Mouse (Mus musculus): Measurements from ENCODE around the gene Depp1.
A peak's percentile ranks its signal among the peaks of the same experiment; 100 is the strongest.

The Depp1 gene

GRCm38 (mm10) chr6:116647763-116648162, 2.6 kb upstream of the Depp1 start:
- DNase-seq (ENCODE audit: low spot score in 2 of 2) = no peak

- no peak for DNase-seq (ENCODE audit: low spot score in 2 of 2)
These were observed 598 bp upstream of the Depp1 start for GRCm38 (mm10) chr6:116649811-116650210.

GRCm38 (mm10) chr6:116651437-116652118, 1.2 kb downstream of the Depp1 start:
- DNase-seq (ENCODE audit: low spot score in 2 of 2) = peak in 1 of 2 experiments; percentile 14

- DNase-seq (ENCODE audit: low spot score in 2 of 2) = no peak
These were observed 2.8 kb downstream of the Depp1 start for GRCm38 (mm10) chr6:116653191-116653590.

GRCm38 (mm10) chr6:116653684-116654454, 3.5 kb downstream of the Depp1 start:
- peak; percentile 35 to 53 for DNase-seq (ENCODE audit: low spot score in 2 of 2)

GRCm38 (mm10) chr6:116663364-116663763, 13.0 kb downstream of the Depp1 start:
- no peak for DNase-seq (ENCODE audit: low spot score in 2 of 2)

GRCm38 (mm10) chr6:116664031-116664430, 13.6 kb downstream of the Depp1 start:
- DNase-seq (ENCODE audit: low spot score in 2 of 2) = peak in 1 of 2 experiments; percentile 41

GRCm38 (mm10) chr6:116664830-116665229, 14.4 kb downstream of the Depp1 start:
- no peak for DNase-seq (ENCODE audit: low spot score in 2 of 2)

GRCm38 (mm10) chr6:116666085-116666750, 15.8 kb downstream of the Depp1 start:
- no peak for DNase-seq (ENCODE audit: low spot score in 2 of 2)

- DNase-seq (ENCODE audit: low spot score in 2 of 2) = no peak
These were observed 16.5 kb downstream of the Depp1 start for GRCm38 (mm10) chr6:116666892-116667291.

GRCm38 (mm10) chr6:116667382-116667781, 17.0 kb downstream of the Depp1 start:
- DNase-seq (ENCODE audit: low spot score in 2 of 2) = no peak

- DNase-seq (ENCODE audit: low spot score in 2 of 2) = no peak
These were observed 18.5 kb downstream of the Depp1 start for GRCm38 (mm10) chr6:116668682-116669470.

- DNase-seq (ENCODE audit: low spot score in 2 of 2) = no peak
These were observed 19.7 kb downstream of the Depp1 start for GRCm38 (mm10) chr6:116670144-116670543.

- DNase-seq (ENCODE audit: low spot score in 2 of 2) = no peak
These were observed 20.6 kb downstream of the Depp1 start for GRCm38 (mm10) chr6:116671031-116671430.

GRCm38 (mm10) chr6:116671768-116672167, 21.4 kb downstream of the Depp1 start:
- no peak for DNase-seq (ENCODE audit: low spot score in 2 of 2)

- DNase-seq (ENCODE audit: low spot score in 2 of 2) = no peak
These were observed 21.9 kb downstream of the Depp1 start for GRCm38 (mm10) chr6:116672349-116672748.

GRCm38 (mm10) chr6:116673471-116674282, 23.3 kb downstream of the Depp1 start, which contains the start of gene Rassf4:
Gene Rassf4, minus strand, starts transcription at chr6:116673952.
- peak; percentile 88 to 92 for DNase-seq (ENCODE audit: low spot score in 2 of 2)

GRCm38 (mm10) chr6:116674283-116674886, 24.0 kb downstream of the Depp1 start:
- DNase-seq (ENCODE audit: low spot score in 2 of 2) = peak; percentile 31 to 33

- DNase-seq (ENCODE audit: low spot score in 2 of 2) = no peak
These were observed 26.0 kb downstream of the Depp1 start for GRCm38 (mm10) chr6:116676355-116676913.

- DNase-seq (ENCODE audit: low spot score in 2 of 2) = no peak
These were observed 26.9 kb downstream of the Depp1 start for GRCm38 (mm10) chr6:116677321-116677720.

Data from natural killer cell, adult 2 months (primary cell).